Mouse (Mus musculus) stomach, embryonic 15.5 days (tissue): ENCODE results near the gene Zfp658. TPM values are rescaled to one million over a fixed set of nuclear protein-coding genes. Genes with fewer than 3 reads are reported as not detected.

Experiments used
- ATAC-seq: fragments of 200-750 bp; cut with Nextera tagmentation; 2 replicates; pipeline ENCODE4 v1.8.0; 2017; ENCODE audit warnings: low read depth, moderate number of reproducible peaks, moderate TSS enrichment; ENCODE audit not compliant: insufficient read depth, low FRiP score
- H3K27ac ChIP-seq: fragments of 300-500 bp; sonication (generic); 2 replicates; pipeline ENCODE4 v1.5.1; 2015; ENCODE audit warnings: mild to moderate bottlenecking, inconsistent platforms
- H3K27me3 ChIP-seq: fragments of 300-500 bp; sonication (generic); replicated peaks from 2 replicates; pipeline ENCODE4 v1.6.1; 2015; ENCODE audit warnings: inconsistent platforms
- H3K36me3 ChIP-seq: fragments of 300-500 bp; sonication (generic); 2 replicates; pipeline ENCODE4 v1.6.1; 2015; ENCODE audit warnings: inconsistent platforms
- H3K4me1 ChIP-seq: fragments of 300-500 bp; sonication (generic); 2 replicates; pipeline ENCODE4 v1.6.1; 2015; ENCODE audit warnings: inconsistent platforms
- H3K4me2 ChIP-seq: fragments of 300-500 bp; sonication (generic); 2 replicates; pipeline ENCODE4 v1.6.1; 2015; ENCODE audit warnings: mild to moderate bottlenecking, inconsistent platforms
- H3K4me3 ChIP-seq: fragments of 300-500 bp; sonication (generic); replicated peaks from 2 replicates; pipeline ENCODE4 v1.5.1; 2015; ENCODE audit warnings: inconsistent platforms
- H3K9ac ChIP-seq: fragments of 300-500 bp; sonication (generic); 2 replicates; pipeline ENCODE4 v1.6.1; 2015; ENCODE audit warnings: inconsistent platforms
- H3K9me3 ChIP-seq: fragments of 300-500 bp; sonication (generic); 2 replicates; pipeline ENCODE4 v1.6.1; 2016; ENCODE audit warnings: inconsistent platforms
- WGBS: fragments of 180-500 bp; shearing (Covaris S2); methylation state at CpG from one replicate; pipeline ENCODE4 v1.1.7; 2015; 5-methylcytosine and 5-hydroxymethylcytosine counted together
- polyA plus RNA-seq: library from polyadenylated mRNA; unstranded; fragments of >200 nt; fragmentation: Nextera tagmentation; extraction: Ambion mirVana; gene quantifications from 2 replicates; pipeline ENCODE4 v1.2.1, GENCODE M21; 2015

The Zfp658 gene
- 2.9 and 3.6 TPM in 2 replicates for polyA plus RNA-seq

GRCm38 (mm10) chr7:43562006-43562633, at the start of gene Zfp658:
Gene Zfp658 (plus strand): TSS chr7:43562256.
- under 1% methylated on average over 27 of the region's 27 CpGs for WGBS
- H3K4me1 ChIP-seq: peaks cover 9% of the 10 kb centered on the region; the same call in 1 of the 2 replicates
- peak within 1 kb of the TSS; percentile 64 for H3K9ac ChIP-seq
- peak within 1 kb of the TSS; percentile 76 for H3K27ac ChIP-seq
- ATAC-seq: peak; percentile 77
- H3K4me2 ChIP-seq: peak within 1 kb of the TSS; percentile 83
- H3K36me3 ChIP-seq: no peaks in the 10 kb centered on the region
- no peaks in the 10 kb centered on the region for H3K27me3 ChIP-seq
- no peaks in the 10 kb centered on the region for H3K9me3 ChIP-seq
- H3K4me3 ChIP-seq: peak within 1 kb of the TSS; percentile 79

GRCm38 (mm10) chr7:43512519-43512918, 49.5 kb upstream of the Zfp658 start:
- no peak for ATAC-seq
- WGBS: 78% methylated on average over 4 of the region's 4 CpGs
- 0 out of 2 replicates have a peak, but pooled peaks cover 3% of the 10 kb centered on the region for H3K27me3 ChIP-seq
- no peak overlapping the region for H3K27ac ChIP-seq
- no peak overlapping the region for H3K4me3 ChIP-seq
- H3K36me3 ChIP-seq: no peaks in the 10 kb centered on the region
- no peak overlapping the region for H3K4me2 ChIP-seq
- H3K9me3 ChIP-seq: no peaks in the 10 kb centered on the region
- H3K4me1 ChIP-seq: no peaks in the 10 kb centered on the region
- H3K9ac ChIP-seq: no peak overlapping the region

DNA sequence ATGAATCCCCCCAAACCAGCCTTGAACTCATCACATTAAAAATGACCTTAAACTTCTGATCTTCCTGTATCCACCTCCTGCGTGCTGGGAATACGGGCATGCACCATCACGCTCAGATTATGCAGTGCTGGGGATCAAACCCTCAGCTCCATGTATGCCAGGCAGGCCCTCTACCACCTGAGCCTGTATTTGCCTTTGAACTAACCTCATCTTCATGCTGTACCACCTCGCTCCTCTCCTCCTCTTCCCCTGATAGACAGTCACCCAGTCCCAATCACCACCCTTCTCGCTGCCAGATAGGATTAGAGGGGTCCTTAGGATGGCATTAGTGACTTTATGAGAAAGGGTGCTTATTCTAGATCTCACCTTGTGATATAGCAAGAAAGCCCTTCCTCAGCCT, 47.0 kb upstream of the Zfp658 start:
- Histone ChIP-seq H3K4me1 (no peaks in the 10 kb centered on the region), H3K4me3 (no peak overlapping the region)
- 85% methylated on average over 5 of the region's 5 CpGs for WGBS

DNA sequence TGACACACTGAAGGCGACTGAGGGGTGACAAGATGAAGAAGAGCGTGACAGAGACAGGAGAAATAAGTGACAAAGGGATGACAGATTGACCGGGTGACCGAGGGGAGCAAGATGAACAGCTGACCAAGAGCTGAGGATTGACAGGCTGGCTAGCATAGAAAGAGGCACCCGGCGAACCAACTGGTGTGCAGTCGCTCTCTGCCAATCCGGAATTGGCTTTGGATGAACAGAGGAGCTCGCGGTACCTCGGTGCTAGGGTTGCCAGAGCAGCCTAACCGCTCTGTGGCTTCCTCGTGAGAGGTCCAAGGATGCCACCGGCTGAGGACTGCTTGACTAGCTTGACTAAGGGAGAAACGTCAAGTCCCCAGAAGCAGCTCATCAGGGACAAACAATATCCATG, 43.7 kb upstream of the Zfp658 start:
- Histone ChIP-seq H3K9ac (no peak overlapping the region), H3K27ac (no peak overlapping the region), H3K27me3 (no peaks in the 10 kb centered on the region), H3K9me3 (no peaks in the 10 kb centered on the region), H3K4me2 (no peak overlapping the region), H3K4me1 (no peaks in the 10 kb centered on the region), H3K36me3 (no peaks in the 10 kb centered on the region), H3K4me3 (no peak overlapping the region)
- WGBS: 83% methylated on average over 15 of the region's 15 CpGs
- no peak for ATAC-seq

More for the DNA sequence above, 47.0 kb upstream of the Zfp658 start:
- no peaks in the 10 kb centered on the region for H3K9me3 ChIP-seq
- no peaks in the 10 kb centered on the region for H3K27me3 ChIP-seq
- H3K4me2 ChIP-seq: no peak overlapping the region
- H3K27ac ChIP-seq: no peak overlapping the region
- no peaks in the 10 kb centered on the region for H3K36me3 ChIP-seq
- H3K9ac ChIP-seq: no peak overlapping the region
- ATAC-seq: no peak

DNA sequence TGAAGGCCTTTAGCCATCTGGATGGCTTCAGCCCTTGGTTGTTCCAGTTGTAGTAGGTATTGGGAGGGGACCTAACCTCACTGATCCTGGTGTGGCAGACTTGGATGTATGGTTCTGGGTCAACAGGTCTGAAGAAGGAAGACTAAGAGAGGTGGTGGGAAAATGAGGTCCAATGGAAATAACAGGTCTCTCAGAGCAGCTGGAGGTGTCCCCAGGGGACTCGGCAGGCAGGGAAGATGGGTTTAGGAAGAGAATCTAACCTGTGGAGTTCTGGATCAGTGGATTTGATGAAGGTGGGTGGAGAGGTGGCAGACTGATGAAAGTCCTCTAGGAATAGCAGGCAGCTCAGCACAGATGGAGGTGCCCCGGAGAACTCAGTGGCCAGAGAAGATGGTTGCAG, 39.3 kb upstream of the Zfp658 start:
- 92% methylated on average over 2 of the region's 2 CpGs for WGBS
- no peak overlapping the region for H3K4me3 ChIP-seq
- no peaks in the 10 kb centered on the region for H3K4me1 ChIP-seq
- no peak for ATAC-seq
- H3K9ac ChIP-seq: no peak overlapping the region
- H3K36me3 ChIP-seq: no peaks in the 10 kb centered on the region
- no peak overlapping the region for H3K4me2 ChIP-seq
- no peaks in the 10 kb centered on the region for H3K27me3 ChIP-seq
- H3K9me3 ChIP-seq: no peaks in the 10 kb centered on the region
- H3K27ac ChIP-seq: no peak overlapping the region

DNA sequence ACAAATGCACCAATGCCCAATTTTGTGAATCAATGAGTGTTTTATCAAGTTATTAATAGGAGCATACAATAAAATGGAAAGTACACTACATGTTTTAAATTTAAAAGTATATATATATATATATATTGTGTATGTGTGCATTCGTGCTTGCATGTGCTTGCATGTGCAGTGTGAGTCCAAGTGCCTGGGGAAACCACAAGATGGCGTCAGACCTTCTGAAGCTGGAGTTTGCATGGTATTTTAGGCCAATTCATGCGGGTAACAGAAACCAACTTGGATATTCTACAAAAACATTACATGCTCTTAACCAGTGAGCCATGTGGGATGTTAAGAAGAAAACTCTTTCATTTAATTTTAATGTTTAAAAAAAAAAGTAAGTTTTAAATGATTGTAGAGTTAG, 36.7 kb upstream of the Zfp658 start:
- Histone ChIP-seq H3K4me3 (no peak overlapping the region), H3K4me1 (no peaks in the 10 kb centered on the region), H3K36me3 (no peaks in the 10 kb centered on the region), H3K9me3 (no peaks in the 10 kb centered on the region), H3K27me3 (no peaks in the 10 kb centered on the region), H3K9ac (no peak overlapping the region), H3K4me2 (no peak overlapping the region), H3K27ac (no peak overlapping the region)
- 49% methylated on average over 3 of the region's 3 CpGs for WGBS
- ATAC-seq: no peak

DNA sequence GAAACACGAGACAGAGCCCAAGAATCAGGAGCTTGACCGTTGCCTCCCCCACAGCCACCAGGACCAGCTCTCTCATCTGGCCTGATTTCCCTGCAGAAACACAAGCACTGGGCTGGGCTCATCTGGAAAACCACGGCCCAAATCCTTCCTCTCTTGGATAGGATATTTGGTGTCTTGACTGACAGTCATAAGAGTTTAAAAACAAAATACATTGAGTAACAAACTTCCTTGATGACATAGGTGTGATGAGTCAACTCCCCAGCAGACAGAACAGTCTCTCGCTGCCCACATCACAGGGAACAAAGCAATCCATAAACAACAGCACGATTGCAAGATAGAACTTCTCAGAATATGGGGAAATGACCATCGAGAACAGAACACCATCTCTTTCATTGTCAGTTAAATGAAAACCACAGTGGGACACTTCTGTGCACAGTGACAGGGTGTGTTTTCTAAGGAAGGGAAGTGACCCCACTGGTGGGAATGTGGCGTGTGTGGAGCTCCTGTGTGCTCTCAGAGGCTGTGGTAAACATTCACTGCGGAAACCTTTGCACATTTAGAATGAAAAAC, 31.8 kb upstream of the Zfp658 start:
- H3K27ac ChIP-seq: no peak overlapping the region
- no peaks in the 10 kb centered on the region for H3K4me1 ChIP-seq
- H3K36me3 ChIP-seq: no peaks in the 10 kb centered on the region
- no peak overlapping the region for H3K4me3 ChIP-seq
- no peak overlapping the region for H3K9ac ChIP-seq
- no peak overlapping the region for H3K4me2 ChIP-seq
- 58% methylated on average over 8 of the region's 8 CpGs for WGBS
- no peaks in the 10 kb centered on the region for H3K27me3 ChIP-seq
- no peak for ATAC-seq
- H3K9me3 ChIP-seq: no peaks in the 10 kb centered on the region

- Histone ChIP-seq H3K4me1 (no peaks in the 10 kb centered on the region), H3K4me3 (no peak overlapping the region), H3K27ac (no peak overlapping the region), H3K9me3 (no peaks in the 10 kb centered on the region), H3K4me2 (no peak overlapping the region), H3K27me3 (no peaks in the 10 kb centered on the region), H3K9ac (no peak overlapping the region), H3K36me3 (no peaks in the 10 kb centered on the region)
- no peak for ATAC-seq
- WGBS: 77% methylated on average over 9 of the region's 9 CpGs
These were observed 29.0 kb upstream of the Zfp658 start for GRCm38 (mm10) chr7:43532936-43533505.

- Histone ChIP-seq H3K27me3 (no peaks in the 10 kb centered on the region), H3K36me3 (no peaks in the 10 kb centered on the region), H3K4me2 (no peak overlapping the region), H3K4me3 (no peak overlapping the region), H3K4me1 (no peaks in the 10 kb centered on the region), H3K9ac (no peak overlapping the region), H3K27ac (no peak overlapping the region), H3K9me3 (no peaks in the 10 kb centered on the region)
- WGBS: 68% methylated on average over 4 of the region's 4 CpGs
- ATAC-seq: no peak
These were observed 23.5 kb upstream of the Zfp658 start for GRCm38 (mm10) chr7:43538524-43538923.

DNA sequence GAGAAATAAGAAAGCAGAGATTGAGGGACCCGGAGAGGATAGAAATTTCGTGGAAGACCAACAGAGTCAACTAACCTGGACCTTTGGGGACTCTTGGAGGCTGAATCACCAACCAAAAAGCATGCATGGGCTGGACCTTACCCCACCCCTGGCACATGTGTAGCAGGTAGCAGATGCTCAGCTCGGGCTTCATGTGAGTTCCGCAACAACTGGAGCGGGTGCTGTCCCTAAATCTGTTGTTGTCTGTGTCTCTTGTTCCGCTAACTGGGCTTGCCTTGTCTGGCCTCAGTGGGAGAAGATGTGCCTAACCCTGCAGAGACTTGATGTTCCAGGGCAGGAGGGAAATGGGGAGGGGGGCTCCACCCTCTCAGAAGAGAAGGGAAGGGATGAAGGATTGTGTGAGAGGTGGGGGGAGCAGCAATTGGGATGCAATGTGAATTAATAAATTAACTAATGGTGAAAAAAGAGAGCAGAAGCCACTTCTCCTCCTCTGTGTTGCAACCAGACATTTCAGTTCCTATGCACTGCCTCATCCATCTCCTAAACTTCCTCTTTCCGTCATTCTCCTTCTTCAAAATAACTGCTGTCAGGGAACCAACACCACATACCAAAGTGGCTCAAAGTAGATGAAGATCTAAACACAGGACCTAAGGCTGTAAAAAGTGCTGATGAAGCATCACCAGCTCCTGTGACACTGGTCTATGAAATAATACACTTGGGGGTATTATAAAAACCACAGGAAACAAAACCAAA, 17.7 kb upstream of the Zfp658 start, which contains the start of gene Cd33:
Gene Cd33, minus strand, starts transcription at position 204 of the 753 bp plus-strand sequence.
- Histone ChIP-seq H3K4me2 (no peak within 1 kb of the TSS), H3K4me3 (no peak within 1 kb of the TSS), H3K9ac (no peak within 1 kb of the TSS), H3K9me3 (no peaks in the 10 kb centered on the region), H3K36me3 (no peaks in the 10 kb centered on the region), H3K27ac (no peak within 1 kb of the TSS), H3K4me1 (no peaks in the 10 kb centered on the region), H3K27me3 (no peaks in the 10 kb centered on the region)
- WGBS: 72% methylated on average over 7 of the region's 7 CpGs
- ATAC-seq: no peak

- Histone ChIP-seq H3K36me3 (no peaks in the 10 kb centered on the region), H3K4me2 (no peak overlapping the region), H3K4me1 (no peaks in the 10 kb centered on the region), H3K27ac (no peak overlapping the region), H3K27me3 (no peaks in the 10 kb centered on the region), H3K9me3 (no peaks in the 10 kb centered on the region), H3K9ac (no peak overlapping the region), H3K4me3 (no peak overlapping the region)
- 56% methylated on average over 7 of the region's 7 CpGs for WGBS
- no peak for ATAC-seq
These were observed 16.2 kb upstream of the Zfp658 start for GRCm38 (mm10) chr7:43545656-43546545.
